Mouse (Mus musculus) granulocyte monocyte progenitor cell, adult 5-6 weeks (primary cell): ENCODE data around the gene Cacna1c. TPM values are rescaled to one million over a fixed set of nuclear protein-coding genes. Genes with fewer than 3 reads are reported as not detected.

Source experiments
- ATAC-seq: replicated peaks from 2 replicates; pipeline ENCODE4 v1.8.0; 2016; ENCODE audit warnings: mild to moderate bottlenecking, moderate TSS enrichment, inconsistent platforms; ENCODE audit not compliant: poor library complexity, severe bottlenecking
- total RNA-seq, 2 experiments: library from RNA; stranded (forward) in 1 of 2; stranded (reverse) in 1 of 2; fragments of 200-712, 200-1000 nt in 1 of 2; fragments of >200 nt in 1 of 2; fragmentation: Nextera tagmentation in 1 of 2; gene quantifications; 2 replicates each; pipeline ENCODE4 v1.2.3; 2014 to 2017

Cacna1c gene
- total RNA-seq, 2 experiments from 2014 or later: not detected

GRCm38 (mm10) chr6:119068650-119069049 is 127.6 kb downstream of the Cacna1c start:
- ATAC-seq: no peak

DNA sequence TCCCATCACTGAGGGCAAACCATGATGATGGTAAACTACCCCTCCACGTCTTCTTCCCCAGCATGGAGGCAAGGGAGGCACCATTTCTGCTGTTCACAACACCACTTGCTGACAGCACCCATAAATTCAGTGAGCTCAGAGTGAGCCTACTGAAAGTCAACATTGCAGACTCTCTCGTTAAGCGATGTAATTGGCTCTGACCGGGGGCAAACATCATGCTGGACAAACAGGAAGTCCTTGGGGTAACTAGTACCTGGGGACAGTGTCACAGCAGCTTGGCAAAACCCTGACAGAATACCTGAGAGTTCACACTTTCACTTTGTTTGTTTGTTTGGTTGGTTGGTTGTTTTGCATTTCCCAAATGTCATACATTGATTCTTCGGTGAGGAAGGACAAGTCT is 131.3 kb downstream of the Cacna1c start:
- ATAC-seq: no peak

DNA sequence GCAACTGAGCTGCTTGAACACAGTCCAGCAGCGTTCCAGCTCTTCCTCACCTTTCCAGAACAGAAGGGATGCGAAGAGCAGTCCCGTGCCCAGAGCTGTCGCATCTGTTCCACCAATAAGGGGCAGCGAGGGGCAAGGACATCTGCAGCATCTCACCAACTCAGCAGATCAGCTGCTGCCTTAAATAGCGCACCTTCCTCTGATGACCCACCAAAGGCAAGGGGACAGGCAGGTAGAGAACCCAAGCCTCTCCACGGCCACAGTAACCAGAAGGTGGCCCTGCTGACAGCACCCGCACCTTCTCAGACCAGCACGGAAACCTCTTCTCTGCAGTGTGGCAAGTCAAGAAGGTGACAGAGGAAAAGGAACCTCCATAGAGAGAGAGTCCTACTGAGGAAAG is 131.8 kb downstream of the Cacna1c start:
- ATAC-seq: no peak

- no peak for ATAC-seq
Observed at GRCm38 (mm10) chr6:119062695-119063094, 133.5 kb downstream of the Cacna1c start.

DNA sequence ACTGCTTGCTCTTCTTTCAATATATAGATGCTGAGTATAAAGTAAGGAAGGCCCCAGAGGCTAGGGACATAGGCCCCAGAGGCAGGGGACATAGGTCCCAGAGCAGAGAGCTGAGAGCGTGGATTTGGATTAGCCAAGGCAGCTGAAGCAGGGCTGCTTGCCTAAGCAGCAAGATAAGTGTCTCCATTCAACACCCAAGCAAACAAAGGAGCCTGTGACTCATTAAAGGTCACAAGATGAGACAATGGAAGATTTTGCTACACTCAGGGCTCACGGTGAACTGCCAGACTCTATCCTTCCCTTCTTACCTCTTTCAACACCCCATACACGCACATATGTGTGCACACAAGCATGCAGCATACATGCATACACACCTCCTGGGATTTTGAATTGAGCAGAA is 137.3 kb downstream of the Cacna1c start:
- no peak for ATAC-seq

GRCm38 (mm10) chr6:119058461-119058860 is 137.8 kb downstream of the Cacna1c start:
- ATAC-seq: no peak

DNA sequence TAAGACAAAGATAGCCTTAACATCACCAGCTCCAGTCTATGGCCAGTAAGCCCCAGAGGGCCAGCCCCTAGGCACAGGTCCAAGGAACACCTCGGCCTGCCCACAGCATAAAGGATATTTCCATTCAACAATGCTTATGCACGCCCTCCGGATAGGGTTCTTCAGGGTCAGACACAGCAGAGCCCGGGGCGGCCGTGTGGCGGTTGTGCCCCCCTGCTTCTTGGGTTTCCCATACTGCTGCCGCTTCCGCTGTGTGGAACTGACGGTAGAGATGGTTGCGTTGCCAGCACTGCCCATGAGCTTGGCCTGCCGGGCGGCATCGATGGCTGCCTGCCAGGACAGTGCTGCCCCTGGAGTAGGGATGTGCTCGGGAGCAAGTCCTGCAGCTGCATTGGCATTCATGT is 139.1 kb downstream of the Cacna1c start:
- ATAC-seq: no peak

GRCm38 (mm10) chr6:119052801-119053200 is 143.4 kb downstream of the Cacna1c start:
- ATAC-seq: no peak

DNA sequence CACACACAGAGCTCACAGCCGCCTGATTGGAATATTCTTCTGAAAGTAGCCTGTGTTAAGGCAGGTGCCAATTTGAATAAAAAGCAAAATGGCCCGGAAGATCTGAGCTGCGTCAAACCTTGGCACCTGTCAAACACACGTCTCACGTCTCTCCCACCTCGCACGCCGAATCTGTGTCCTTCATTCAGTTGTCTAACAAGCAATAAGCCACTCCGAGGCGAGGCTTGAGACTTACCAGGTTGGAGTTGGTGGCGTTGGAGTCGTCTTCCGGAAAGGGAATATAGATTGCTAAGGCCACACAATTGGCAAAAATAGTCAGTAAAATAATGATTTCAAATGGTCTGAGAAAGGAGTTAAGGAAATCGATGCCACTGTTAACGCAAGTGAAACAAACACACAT is 143.9 kb downstream of the Cacna1c start:
- ATAC-seq: no peak

DNA sequence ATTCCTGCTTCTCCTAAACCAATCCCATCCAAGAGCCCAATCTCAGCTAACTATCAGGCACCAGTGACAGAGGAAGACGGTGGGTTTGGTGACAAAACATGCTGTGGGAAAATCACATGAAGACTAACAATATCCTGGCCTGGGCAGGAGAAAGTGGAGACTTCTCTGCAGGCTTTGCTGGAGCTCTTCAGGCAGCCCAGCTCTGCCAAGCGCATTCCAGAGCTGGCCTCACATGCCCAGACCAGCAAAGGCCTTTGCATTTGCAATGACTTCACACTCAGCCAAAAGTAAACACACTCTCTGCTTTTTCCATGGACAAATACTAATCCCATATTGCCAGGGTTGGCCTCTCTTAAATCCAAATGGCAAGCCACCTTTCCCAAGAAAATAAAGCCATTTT is 144.5 kb downstream of the Cacna1c start:
- no peak for ATAC-seq

GRCm38 (mm10) chr6:119047340-119047739 is 148.9 kb downstream of the Cacna1c start:
- ATAC-seq: no peak

DNA sequence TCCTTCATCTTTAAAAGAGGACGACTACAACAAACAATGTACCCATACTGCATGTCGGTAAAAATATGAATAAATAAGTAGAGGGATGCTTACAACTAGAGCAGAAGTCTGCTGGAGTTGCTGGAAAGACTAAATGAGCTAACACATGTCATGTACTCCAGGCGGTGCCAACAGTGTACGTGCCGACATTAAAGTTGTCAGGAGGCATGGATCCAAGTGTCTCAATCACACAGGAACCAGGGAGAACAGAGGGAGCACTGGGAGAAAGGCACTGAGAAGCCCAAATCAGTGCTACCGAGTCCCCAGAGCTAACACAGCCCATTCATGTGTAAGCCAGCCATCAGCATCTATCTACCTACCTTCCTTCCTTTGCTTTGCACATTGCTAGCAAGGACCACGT is 150.7 kb downstream of the Cacna1c start:
- ATAC-seq: no peak

- ATAC-seq: no peak
Observed at GRCm38 (mm10) chr6:119044148-119044547, 152.1 kb downstream of the Cacna1c start.

DNA sequence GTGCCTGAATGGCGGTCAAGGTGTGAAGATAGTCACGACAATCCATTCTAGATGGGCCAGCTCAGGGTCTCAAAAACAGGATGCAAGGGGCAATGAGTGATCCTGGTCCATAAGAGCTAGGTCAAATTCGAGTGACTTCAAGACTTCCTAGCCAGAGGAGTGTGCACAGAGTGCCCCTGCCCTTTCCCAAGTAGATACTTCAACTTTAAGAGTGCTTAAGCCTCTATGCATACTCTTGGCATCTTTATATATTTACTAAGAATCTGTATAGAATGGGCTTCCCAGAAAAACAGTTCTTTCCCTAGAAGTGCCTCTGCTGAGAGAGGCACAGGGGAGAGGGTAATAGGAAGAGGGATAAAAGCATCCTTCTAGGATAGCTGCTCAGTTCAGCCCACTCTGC is 153.4 kb downstream of the Cacna1c start:
- ATAC-seq: no peak

- ATAC-seq: no peak
Observed at GRCm38 (mm10) chr6:119040961-119041360, 155.3 kb downstream of the Cacna1c start.

GRCm38 (mm10) chr6:119039815-119040214 is 156.4 kb downstream of the Cacna1c start:
- ATAC-seq: no peak

DNA sequence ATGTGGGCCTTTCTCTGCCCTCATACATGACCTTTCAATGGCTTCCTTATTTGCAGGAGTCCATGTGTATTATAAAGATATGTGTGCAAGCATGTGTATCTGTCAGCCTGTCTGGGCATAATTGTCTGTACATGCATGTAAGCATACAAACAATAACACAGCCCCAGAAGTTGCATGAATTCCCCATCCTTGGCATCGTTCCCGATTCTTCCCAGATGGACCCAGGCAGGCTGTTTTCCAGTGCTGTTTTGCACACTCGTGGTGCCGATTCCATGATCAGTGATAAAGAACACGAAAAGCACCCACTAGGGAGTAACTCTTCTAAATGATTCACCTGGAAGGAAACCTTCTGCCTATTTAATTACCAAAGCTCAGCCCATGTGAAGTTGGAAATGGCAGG is 156.9 kb downstream of the Cacna1c start:
- ATAC-seq: no peak

DNA sequence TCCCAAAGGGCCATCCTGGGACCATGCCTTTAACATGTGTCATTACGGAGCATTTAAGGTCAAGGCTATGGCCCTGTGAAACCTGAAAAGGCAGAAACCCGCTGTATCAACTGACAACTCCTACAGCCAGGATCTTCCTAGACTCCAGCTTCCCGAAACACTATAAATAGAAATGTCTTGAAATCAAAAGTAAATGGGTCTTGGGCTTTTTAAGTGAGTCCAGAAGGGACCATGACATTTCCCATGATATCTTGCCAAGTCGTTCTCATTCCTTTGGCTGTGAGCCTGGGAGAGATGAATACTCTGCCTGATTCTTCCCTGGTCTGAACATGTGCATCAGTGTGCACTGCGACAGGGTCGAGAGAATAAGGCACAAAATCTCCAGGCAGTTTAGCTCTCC is 158.4 kb downstream of the Cacna1c start:
- ATAC-seq: no peak

DNA sequence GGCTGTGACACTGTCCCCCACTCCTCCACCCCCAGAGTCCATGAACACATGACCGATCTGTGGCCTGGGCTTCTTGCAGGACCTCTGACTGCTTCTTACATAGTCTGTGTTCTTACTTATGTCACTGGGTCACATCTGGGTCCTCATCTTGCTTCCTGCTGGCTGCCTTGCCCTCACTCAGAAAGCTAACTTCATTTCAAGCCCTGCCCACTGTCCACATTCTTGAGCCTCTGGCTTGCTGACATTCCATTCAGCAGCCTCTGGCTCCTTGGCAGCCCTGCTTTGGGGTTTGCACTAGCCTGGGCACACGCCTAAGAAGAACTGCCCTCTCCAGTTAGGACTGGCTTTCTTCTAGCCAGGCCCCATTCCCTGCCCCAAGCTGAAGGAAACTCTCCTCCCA is 159.2 kb downstream of the Cacna1c start:
- ATAC-seq: no peak

DNA sequence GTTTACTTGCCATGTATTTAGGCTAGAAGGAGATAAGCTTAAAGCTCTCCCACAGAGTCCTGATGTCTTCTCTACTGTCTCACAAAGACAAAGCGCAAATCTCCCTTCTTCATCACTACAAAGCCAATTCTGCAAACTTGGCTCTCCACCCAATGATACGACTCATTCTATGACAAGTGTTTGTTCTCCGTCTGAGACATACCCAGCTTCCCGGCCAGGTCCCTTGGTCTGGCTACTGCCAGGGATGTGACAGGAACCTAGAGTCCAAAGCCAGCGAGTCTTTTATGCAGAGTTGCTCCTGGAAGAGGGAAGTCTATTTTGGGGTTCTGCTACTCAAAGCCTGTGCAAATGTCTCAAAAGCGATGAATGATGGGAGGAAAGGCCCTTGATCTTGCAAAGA is 160.9 kb downstream of the Cacna1c start:
- ATAC-seq: no peak

DNA sequence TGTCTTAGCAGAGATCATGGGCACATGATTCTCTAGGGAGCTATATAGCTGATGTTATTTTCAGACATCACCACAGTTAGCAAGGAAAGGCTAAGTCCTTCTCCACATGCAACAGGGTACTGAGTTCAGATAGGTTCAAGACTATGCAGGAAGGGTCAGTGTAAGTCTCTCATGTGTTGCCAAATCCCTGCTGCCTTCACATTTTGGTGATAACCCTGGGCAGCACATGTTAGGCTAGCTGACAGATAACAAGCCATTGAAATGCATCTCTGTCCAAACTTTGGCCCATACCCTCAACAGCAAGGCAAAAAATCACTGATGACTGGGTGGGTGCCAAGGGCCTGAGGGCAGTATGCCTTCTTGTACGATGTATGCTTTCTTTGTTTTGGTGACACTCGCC is 161.3 kb downstream of the Cacna1c start:
- no peak for ATAC-seq

- no peak for ATAC-seq
Observed at GRCm38 (mm10) chr6:119027880-119028279, 168.3 kb downstream of the Cacna1c start.

GRCm38 (mm10) chr6:119022850-119023249 is 173.4 kb downstream of the Cacna1c start:
- ATAC-seq: no peak
